Mouse (Mus musculus): ENCODE results near the gene Vmn1r20. TPM values are rescaled to one million over a fixed set of nuclear protein-coding genes. Genes with fewer than 3 reads are reported as not detected.
"Not testable (repeated sequence)": the region's sequence is repeated elsewhere in the genome, so short reads cannot be mapped to it uniquely, and the experiment has no call there.

Vmn1r20 gene
- not detected for polyA plus RNA-seq (2017; shearing (Covaris generic))

DNA sequence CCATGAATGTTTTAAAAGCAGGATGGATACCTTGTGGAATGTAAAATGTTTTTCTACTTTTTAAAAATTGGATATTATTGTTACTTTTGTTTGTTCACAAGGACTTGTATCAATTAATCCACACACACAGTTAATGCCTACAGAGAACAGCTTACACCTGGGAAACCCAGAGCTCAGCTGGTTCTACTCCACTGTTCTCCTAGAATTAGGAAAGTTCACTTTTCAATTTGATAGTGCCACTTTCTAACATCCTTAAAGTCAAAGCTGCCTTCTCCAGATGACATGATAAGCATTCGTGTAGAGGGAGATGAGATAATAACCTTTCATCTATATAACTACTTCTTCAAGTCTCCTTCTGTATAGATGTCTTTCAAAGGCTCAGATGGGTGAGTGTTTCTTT, at the start of gene Vmn1r20:
Gene Vmn1r20 (plus strand): TSS at position 301 of the 400 bp plus-strand sequence.
- ATAC-seq, result no peak

- no peak for ATAC-seq
These were observed 33.0 kb upstream of the Vmn1r20 start, which contains the start of gene Vmn1r18 for GRCm38 (mm10) chr6:57395683-57396082. TSS of gene Vmn1r18 (minus strand) at chr6:57395783.

DNA sequence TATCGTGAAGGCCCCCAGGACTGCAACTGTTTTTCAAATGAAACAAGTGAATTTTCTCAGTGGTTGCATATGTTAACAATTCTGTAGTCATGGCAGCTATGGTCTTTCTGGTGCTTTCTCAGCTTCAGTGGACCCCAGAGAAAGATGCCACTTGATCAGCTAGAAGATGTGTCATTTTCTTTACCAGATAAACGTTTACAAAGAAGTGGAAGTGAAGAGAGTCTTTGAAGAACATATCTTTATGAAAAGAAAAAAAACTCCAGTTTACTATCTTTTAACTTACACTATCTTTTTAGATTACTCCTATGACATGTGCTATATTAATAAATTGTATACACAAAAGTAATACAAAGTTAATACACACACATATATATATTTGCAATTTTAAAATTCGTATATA, 25.2 kb upstream of the Vmn1r20 start, which contains the start of gene Vmn1r19:
Gene Vmn1r19 (plus strand): TSS at position 301 of the 400 bp plus-strand sequence.
- ATAC-seq, result not testable (repeated sequence)

DNA sequence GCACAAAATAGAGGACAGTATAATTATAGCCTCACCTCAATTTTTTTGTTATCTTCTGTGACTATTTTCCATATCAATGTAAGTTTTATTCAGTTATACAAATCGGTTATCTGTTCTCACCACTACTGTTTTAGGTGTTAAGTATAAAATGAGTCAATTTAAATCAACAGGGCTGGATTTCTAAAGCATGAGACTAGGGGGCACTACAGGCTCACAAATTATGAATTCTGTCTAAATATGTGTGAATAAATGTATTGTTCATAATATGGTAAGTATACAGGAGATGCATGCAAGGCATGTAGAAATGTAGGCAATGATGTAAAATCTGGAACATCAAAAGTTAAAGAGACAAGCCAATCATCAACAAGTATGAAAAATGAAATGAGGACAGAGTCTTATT, 2.5 kb downstream of the Vmn1r20 start:
- ATAC-seq, result peak; percentile 75

GRCm38 (mm10) chr6:57468161-57468560, 39.4 kb downstream of the Vmn1r20 start:
- not testable (repeated sequence) for ATAC-seq

Other genes with a start within 250 kb of the Vmn1r20 start
- gene Vmn1r13, start 225.6 kb upstream of the Vmn1r20 start, polyA plus RNA-seq (2017; shearing (Covaris generic)), result 1 to 10 TPM in 1 of 2 experiments, not detected in 1; 1.5 TPM
- not detected for gene Vmn1r14, start 197.2 kb upstream of the Vmn1r20 start, polyA plus RNA-seq (2017; shearing (Covaris generic))
- gene Vmn1r15, start 171.0 kb upstream of the Vmn1r20 start, polyA plus RNA-seq (2017; shearing (Covaris generic)), result not detected
- not detected for gene Vmn1r16, start 99.4 kb upstream of the Vmn1r20 start, polyA plus RNA-seq (2017; shearing (Covaris generic))
- not detected for gene Vmn1r17, start 65.2 kb upstream of the Vmn1r20 start, polyA plus RNA-seq (2017; shearing (Covaris generic))
- gene Vmn1r18, start 33.1 kb upstream of the Vmn1r20 start, polyA plus RNA-seq (2017; shearing (Covaris generic)), result not detected
- not detected for gene Vmn1r19, start 25.1 kb upstream of the Vmn1r20 start, polyA plus RNA-seq (2017; shearing (Covaris generic))
- gene Ppm1k, start 106.5 kb downstream of the Vmn1r20 start, polyA plus RNA-seq (2017; shearing (Covaris generic)), result 10 to 100 TPM; 22.8 to 27.0 TPM
- gene Herc6, start 152.1 kb downstream of the Vmn1r20 start, polyA plus RNA-seq (2017; shearing (Covaris generic)), result 10 to 100 TPM; 30.8 to 34.1 TPM

Data from CD4-positive, CD25-positive, alpha-beta regulatory T cell, adult 4 months (primary cell).